Mouse (Mus musculus): ENCODE measurements around the gene Brinp1. TPM values are rescaled to one million over a fixed set of nuclear protein-coding genes. Genes with fewer than 3 reads are reported as not detected.
A peak's percentile ranks its signal among the peaks of the same experiment; 100 is the strongest.

Gene Brinp1
- total RNA-seq (2021) = not detected
- long read RNA-seq, experiment 1 = 0 reads
- long read RNA-seq, experiment 2 = 0 reads

- no peak for TF ChIP-seq CTCF (IDR thresholded peaks at IDR 0.05)
- peak within 1 kb of the TSS; percentile 37 for H3K4me3 ChIP-seq
- DNase-seq = peak; percentile 15
- no peak within 1 kb of the TSS for H3K27ac ChIP-seq
- intact Hi-C loops (cut with DNase I) = no loop called here
Measured at GRCm38 (mm10) chr4:68954322-68954901, at the start of gene Brinp1. TSS of gene Brinp1 (minus strand) at chr4:68954397.

GRCm38 (mm10) chr4:68957265-68957664 lies 3.1 kb upstream of the Brinp1 start:
- Histone ChIP-seq H3K4me3 (no peak overlapping the region), H3K27ac (no peak overlapping the region)
- no peak for DNase-seq
- TF ChIP-seq CTCF (IDR thresholded peaks at IDR 0.05) = no peak
- intact Hi-C loops (cut with DNase I) = no loop called here

DNA sequence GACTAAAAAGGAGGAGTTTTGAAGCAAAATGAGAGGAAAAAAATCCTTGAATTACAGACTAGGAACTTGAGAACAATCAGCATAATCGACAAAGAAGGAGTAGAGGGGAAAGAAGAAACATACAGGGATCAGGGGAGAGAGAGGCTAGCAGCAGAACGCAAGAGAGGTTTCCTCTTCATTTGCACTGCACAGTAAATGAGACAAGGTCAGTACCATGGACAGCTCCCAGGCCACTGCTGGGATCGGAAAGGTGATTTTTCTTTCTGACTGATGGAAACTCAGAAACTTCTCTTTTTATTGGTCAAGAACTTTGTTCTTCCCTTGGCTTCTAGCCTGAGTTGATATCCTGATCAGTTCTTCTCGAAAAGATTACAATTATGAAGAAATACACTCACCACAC lies 1.4 kb upstream of the Brinp1 start:
- TF ChIP-seq CTCF (IDR thresholded peaks at IDR 0.05) = no peak
- DNase-seq = no peak
- no peak overlapping the region for H3K4me3 ChIP-seq
- intact Hi-C loops (cut with DNase I) = no loop called here
- no peak overlapping the region for H3K27ac ChIP-seq

- no peak overlapping the region for H3K27ac ChIP-seq
- intact Hi-C loops (cut with DNase I) = no loop called here
- DNase-seq = no peak
- H3K4me3 ChIP-seq = peak overlapping the region; percentile 37
- TF ChIP-seq CTCF (IDR thresholded peaks at IDR 0.05) = no peak
Measured at GRCm38 (mm10) chr4:68953667-68954321, 403 bp downstream of the Brinp1 start.

- no peak overlapping the region for H3K27ac ChIP-seq
- TF ChIP-seq CTCF (IDR thresholded peaks at IDR 0.05) = no peak
- DNase-seq = no peak
- H3K4me3 ChIP-seq = no peak overlapping the region
- intact Hi-C loops (cut with DNase I) = no loop called here
Measured at GRCm38 (mm10) chr4:68953131-68953551, 1.1 kb downstream of the Brinp1 start.

- H3K4me3 ChIP-seq = no peak overlapping the region
- DNase-seq = no peak
- intact Hi-C loops (cut with DNase I) = no loop called here
- H3K27ac ChIP-seq = no peak overlapping the region
- TF ChIP-seq CTCF (IDR thresholded peaks at IDR 0.05) = no peak
Measured at GRCm38 (mm10) chr4:68950556-68950955, 3.6 kb downstream of the Brinp1 start.

DNA sequence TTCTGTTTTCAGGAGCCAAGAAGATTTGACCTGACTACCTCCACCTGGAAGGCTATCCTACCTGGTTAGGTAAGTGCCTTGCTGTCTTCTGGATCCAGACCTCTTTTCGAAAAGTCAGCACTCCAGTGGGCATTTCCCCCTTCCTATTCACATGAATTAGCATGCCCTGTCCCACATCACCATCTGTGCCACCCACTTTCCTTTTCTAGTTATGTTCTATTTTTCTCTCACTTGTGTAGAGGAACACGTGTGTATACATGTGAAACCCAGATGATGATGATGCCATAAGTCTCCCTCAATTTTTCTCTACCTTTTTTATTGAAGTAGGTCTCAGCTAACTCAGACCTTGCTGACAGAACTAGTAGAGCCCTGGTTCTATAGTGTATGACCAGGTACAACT lies 11.3 kb downstream of the Brinp1 start:
- H3K4me3 ChIP-seq = no peak overlapping the region
- no peak for DNase-seq
- no peak for TF ChIP-seq CTCF (IDR thresholded peaks at IDR 0.05)
- intact Hi-C loops (cut with DNase I) = no loop called here
- no peak overlapping the region for H3K27ac ChIP-seq

- no peak overlapping the region for H3K4me3 ChIP-seq
- DNase-seq = no peak
- intact Hi-C loops (cut with DNase I) = no loop called here
- TF ChIP-seq CTCF (IDR thresholded peaks at IDR 0.05) = no peak
- no peak overlapping the region for H3K27ac ChIP-seq
Measured at GRCm38 (mm10) chr4:68930022-68930421, 24.2 kb downstream of the Brinp1 start.

DNA sequence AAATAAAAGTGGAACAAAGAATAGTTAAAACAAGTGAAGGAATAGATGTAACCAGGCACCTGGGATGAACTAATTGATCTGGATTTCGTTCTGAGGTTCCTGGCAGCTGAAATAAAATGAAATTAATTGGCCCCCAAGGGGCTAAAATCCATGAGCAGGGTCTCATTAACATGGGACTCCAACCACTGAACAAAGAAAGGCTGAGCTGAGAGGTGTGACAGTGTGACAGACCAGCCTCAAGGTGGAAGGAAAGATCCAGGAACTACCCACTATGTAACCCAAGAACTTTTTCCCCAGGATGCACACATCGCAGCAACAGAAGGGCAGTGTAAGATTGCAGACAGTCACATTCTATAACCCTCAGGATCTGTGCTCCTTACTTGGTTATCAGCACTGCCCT lies 28.1 kb downstream of the Brinp1 start:
- no peak overlapping the region for H3K4me3 ChIP-seq
- intact Hi-C loops (cut with DNase I) = no loop called here
- DNase-seq = no peak
- no peak overlapping the region for H3K27ac ChIP-seq
- no peak for TF ChIP-seq CTCF (IDR thresholded peaks at IDR 0.05)

DNA sequence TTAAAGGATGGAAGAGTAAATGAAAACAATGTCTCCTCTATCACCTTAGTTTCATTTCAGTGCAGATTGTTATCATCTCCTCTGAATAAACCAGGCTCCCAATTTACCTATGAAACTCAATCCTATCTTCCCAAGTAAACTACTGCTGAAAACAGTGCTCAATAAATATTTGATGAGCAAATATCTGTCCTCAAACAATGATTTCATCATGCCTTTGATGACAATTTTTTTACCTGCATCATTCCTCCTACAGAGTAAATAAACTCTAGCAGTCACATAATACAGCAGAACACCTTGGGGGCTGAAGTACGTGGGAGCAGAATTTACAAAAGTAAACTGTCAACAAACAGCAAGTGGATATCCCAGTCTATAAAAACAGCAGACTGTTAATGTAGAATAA lies 31.3 kb downstream of the Brinp1 start:
- no peak overlapping the region for H3K4me3 ChIP-seq
- no peak overlapping the region for H3K27ac ChIP-seq
- intact Hi-C loops (cut with DNase I) = no loop called here
- TF ChIP-seq CTCF (IDR thresholded peaks at IDR 0.05) = no peak
- no peak for DNase-seq

DNA sequence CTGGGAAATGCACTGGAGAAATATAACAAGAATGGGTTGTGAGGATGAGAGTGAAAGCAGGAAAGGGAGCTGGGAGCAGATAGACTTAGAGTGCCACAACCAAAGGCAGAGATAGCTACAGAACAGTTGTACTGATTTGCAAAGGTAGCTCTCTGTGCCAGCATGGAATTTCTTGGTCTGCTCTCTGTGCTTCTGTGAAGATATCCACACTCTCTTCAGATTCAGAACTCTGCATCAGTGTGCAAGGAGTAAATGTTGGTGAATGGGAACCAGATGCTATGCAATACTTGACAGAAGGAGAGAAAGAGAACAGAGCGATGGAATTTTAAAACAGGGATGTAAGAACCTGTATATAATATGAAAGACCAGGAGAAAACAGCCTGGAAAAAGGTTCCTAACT lies 31.7 kb downstream of the Brinp1 start:
- intact Hi-C loops (cut with DNase I) = no loop called here

GRCm38 (mm10) chr4:68920127-68920526 lies 34.1 kb downstream of the Brinp1 start:
- intact Hi-C loops (cut with DNase I) = no loop called here
- H3K27ac ChIP-seq = no peak overlapping the region
- no peak for TF ChIP-seq CTCF (IDR thresholded peaks at IDR 0.05)
- H3K4me3 ChIP-seq = no peak overlapping the region
- DNase-seq = no peak

More for the DNA sequence above, 31.7 kb downstream of the Brinp1 start:
- Histone ChIP-seq H3K4me3 (no peak overlapping the region), H3K27ac (no peak overlapping the region)
- TF ChIP-seq CTCF (IDR thresholded peaks at IDR 0.05) = no peak
- no peak for DNase-seq

GRCm38 (mm10) chr4:68910942-68911341 lies 43.3 kb downstream of the Brinp1 start:
- H3K4me3 ChIP-seq = no peak overlapping the region
- no peak for DNase-seq
- TF ChIP-seq CTCF (IDR thresholded peaks at IDR 0.05) = no peak
- H3K27ac ChIP-seq = no peak overlapping the region
- intact Hi-C loops (cut with DNase I) = no loop called here

Measured in gastrocnemius, adult 2 months (tissue).